Mouse (Mus musculus) testis, adult 2 months (tissue): ENCODE measurements around the gene C1qtnf1.

Experiments used
- CTCF ChIP-seq: fragments of 200-500 bp; IDR thresholded peaks from 2 replicates; pipeline ENCODE4 v1.5.1; 2012; ENCODE audit warnings: low read depth, mild to moderate bottlenecking, inconsistent platforms, low read length, moderate library complexity; ENCODE audit not compliant: control insufficient read depth, insufficient read depth, insufficient replicate concordance
- POLR2A ChIP-seq: fragments of 200-500 bp; IDR thresholded peaks from 2 replicates; pipeline ENCODE4 v1.6.1; 2012; ENCODE audit warnings: low read depth, mild to moderate bottlenecking, inconsistent platforms, low read length, moderate library complexity; ENCODE audit not compliant: control insufficient read depth

DNA sequence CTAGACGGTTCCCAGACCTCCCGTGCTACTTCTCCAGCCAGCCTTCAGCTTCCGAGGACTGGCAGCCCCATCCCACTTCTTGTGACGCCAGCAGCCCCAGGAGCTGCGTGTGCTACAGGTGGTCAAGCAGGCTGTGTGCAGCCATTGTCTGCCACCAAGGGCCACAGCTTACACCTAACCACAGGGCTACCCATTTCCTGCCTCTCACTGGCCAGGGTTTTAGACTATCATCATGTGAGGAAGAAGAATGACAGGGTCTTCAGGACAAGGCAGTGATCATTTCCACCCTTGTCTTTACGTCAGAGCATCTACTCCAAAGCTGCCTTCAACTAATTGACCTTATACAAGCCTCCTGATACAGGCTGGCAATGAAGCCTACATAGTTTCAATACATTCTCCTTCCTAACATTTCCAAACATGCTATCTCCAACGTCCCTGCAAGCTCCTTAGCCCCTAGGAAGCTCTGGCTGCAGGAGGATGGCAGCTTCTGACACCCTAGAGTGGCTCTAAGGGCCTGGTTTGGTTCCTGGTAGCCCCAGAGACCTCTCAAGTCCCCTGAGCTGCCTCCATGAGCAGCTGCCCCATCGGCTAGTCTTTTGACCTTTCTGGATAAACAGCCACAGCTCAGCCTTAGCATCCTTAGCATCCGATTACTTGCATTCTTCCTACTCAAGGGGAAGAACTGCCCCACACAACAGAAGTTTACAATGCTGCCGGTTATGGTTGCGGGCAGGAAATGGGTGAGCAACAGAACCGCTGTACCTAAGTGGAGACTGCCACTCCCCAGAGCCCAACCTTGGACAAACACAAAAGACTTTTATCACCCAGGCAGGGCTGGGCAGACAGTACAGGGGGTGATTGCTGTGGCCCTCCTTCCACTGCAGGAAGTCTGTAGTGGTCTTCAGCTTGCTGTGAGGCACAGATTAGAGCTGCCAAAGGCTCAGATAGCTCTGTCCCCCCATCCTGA lies 18.6 kb upstream of the C1qtnf1 start:
- no peak for TF ChIP-seq CTCF
- TF ChIP-seq POLR2A: no peak
